Mouse (Mus musculus) embryonic stem cell, embryonic (primary cell): ENCODE results near the gene Myh15.
"Not testable (repeated sequence)": the region's sequence is repeated elsewhere in the genome, so short reads cannot be mapped to it uniquely, and the experiment has no call there.

Experiments used
- CTCF ChIA-PET, 4 experiments: fragments of 300-600 bp in 2 of 4; fragments of 350-600 bp in 2 of 4; sonication (Branson Sonifier 250); formaldehyde crosslinking; loops; one replicate each; lab custom pipeline; 2022; ENCODE audit warnings: inconsistent platforms in 2 of 4; lab: Charles Lee
- POLR2A ChIA-PET, 4 experiments: fragments of 300-600 bp in 2 of 4; fragments of 350-600 bp in 2 of 4; sonication (Branson Sonifier 250); formaldehyde crosslinking; loops; one replicate each; lab custom pipeline; 2022; ENCODE audit warnings: antibody characterized with exemption in 4 of 4, inconsistent platforms in 1 of 4; lab: Charles Lee

Myh15 gene

GRCm38 (mm10) chr16:49196290-49196689, 139.0 kb downstream of the Myh15 start:
- ChIA-PET POLR2A (no interaction called here), CTCF (interaction anchor here in 1 of 4 experiments (0.5 to 1.4 kb wide), 2 partner anchors 92 to 245 kb away, joined by 3 read pairs; no protein-coding TSS in a partner anchor)

- POLR2A ChIA-PET: no interaction called here
- CTCF ChIA-PET: no interaction called here
Measured at GRCm38 (mm10) chr16:49197951-49198350, 140.7 kb downstream of the Myh15 start.

- ChIA-PET POLR2A (interaction anchor here in 1 of 4 experiments (0.9 kb wide), 1 partner anchor 63 kb away, joined by 3 read pairs; no protein-coding TSS in a partner anchor), CTCF (no interaction called here)
Measured at GRCm38 (mm10) chr16:49223733-49224132, 166.4 kb downstream of the Myh15 start.

GRCm38 (mm10) chr16:49243517-49243916, 186.2 kb downstream of the Myh15 start:
- CTCF ChIA-PET, POLR2A ChIA-PET: not testable (repeated sequence)
